Mouse (Mus musculus) lung, embryonic 15.5 days (tissue): ENCODE measurements around the gene Inpp5b. TPM values are rescaled to one million over a fixed set of nuclear protein-coding genes. Genes with fewer than 3 reads are reported as not detected.

Source experiments
- ATAC-seq: fragments of 200-750 bp; cut with Nextera tagmentation; 2 replicates; pipeline ENCODE4 v1.8.0; 2017; ENCODE audit warnings: moderate number of reproducible peaks, borderline replicate concordance; ENCODE audit not compliant: low FRiP score, low TSS enrichment; ENCODE audit errors: extremely low read depth
- H3K27ac ChIP-seq: fragments of 300-500 bp; sonication (generic); 2 replicates; pipeline ENCODE4 v1.5.1; 2015; ENCODE audit warnings: moderate library complexity, mild to moderate bottlenecking, inconsistent platforms
- H3K27me3 ChIP-seq: fragments of 300-500 bp; sonication (generic); 2 replicates; pipeline ENCODE4 v1.6.1; 2015; ENCODE audit warnings: inconsistent platforms
- H3K36me3 ChIP-seq: fragments of 300-500 bp; sonication (generic); 2 replicates; pipeline ENCODE4 v1.6.1; 2015; ENCODE audit warnings: inconsistent platforms
- H3K4me1 ChIP-seq: fragments of 300-500 bp; sonication (generic); 2 replicates; pipeline ENCODE4 v1.6.1; 2015; ENCODE audit warnings: inconsistent platforms
- H3K4me2 ChIP-seq: fragments of 300-500 bp; sonication (generic); 2 replicates; pipeline ENCODE4 v1.6.1; 2015; ENCODE audit warnings: inconsistent platforms, mild to moderate bottlenecking, moderate library complexity
- H3K4me3 ChIP-seq: fragments of 300-500 bp; sonication (generic); 2 replicates; pipeline ENCODE4 v1.5.1; 2015; ENCODE audit warnings: mild to moderate bottlenecking, inconsistent platforms
- H3K9ac ChIP-seq: fragments of 300-500 bp; sonication (generic); 2 replicates; pipeline ENCODE4 v1.6.1; 2015; ENCODE audit warnings: inconsistent platforms
- H3K9me3 ChIP-seq: fragments of 300-500 bp; sonication (generic); 2 replicates; pipeline ENCODE4 v1.6.1; 2016; ENCODE audit warnings: inconsistent platforms
- WGBS: fragments of 180-500 bp; shearing (Covaris S2); methylation state at CpG from one replicate; pipeline ENCODE4 v1.1.7; 2015; 5-methylcytosine and 5-hydroxymethylcytosine counted together
- polyA plus RNA-seq: library from polyadenylated mRNA; unstranded; fragments of >200 nt; fragmentation: Nextera tagmentation; extraction: Ambion mirVana; gene quantifications from 2 replicates; pipeline ENCODE4 v1.2.1, GENCODE M21; 2015

Gene Inpp5b
- polyA plus RNA-seq, 1 experiment from 2014 or later = 35.5 TPM

DNA sequence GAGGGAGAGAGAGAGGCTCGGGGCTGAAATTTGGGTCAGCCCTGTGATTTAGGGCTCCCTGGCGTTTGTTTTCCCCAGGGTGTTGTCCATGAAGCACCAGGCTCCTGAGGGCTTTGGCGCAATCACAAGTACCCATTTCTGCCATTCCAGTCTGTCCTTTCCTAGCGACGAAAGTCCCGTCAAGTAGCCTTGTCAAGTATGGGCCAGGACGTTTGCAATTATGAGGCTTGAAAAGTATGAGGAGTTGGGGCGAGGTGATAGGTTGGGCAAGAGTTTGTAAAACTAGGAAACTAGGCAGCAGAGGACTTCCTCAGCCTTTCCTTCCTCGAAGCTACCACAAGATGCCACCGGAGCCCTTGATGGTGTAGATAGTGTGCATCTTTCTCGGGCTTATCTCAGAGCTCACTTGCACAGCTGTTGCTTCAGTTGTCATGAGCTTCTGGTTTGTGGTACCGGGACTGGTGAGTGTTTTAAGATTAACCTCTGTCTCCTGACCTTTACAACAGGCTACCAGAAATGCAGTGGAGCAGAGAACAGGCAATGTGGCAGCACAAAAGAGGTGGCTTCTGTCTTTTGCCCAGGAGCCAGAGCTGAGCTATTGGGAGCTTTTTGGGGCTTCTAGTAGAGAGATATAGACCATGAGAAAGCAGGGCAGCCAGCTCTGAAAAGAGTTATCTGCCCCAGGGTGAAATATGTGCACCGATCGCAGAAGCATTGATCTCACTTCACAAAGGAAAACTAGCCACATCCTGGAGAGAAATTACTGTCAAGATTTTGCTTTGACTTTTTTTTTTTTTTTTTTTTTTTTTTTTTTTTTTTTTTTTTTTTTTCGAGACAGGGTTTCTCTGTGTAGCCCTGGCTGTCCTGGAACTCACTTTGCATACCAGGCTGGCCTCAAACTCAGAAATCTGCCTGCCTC is 10.9 kb downstream of the Inpp5b start:
- peak overlapping the region; percentile 20 for H3K27ac ChIP-seq
- H3K4me1 ChIP-seq = peaks cover 32% of the 10 kb centered on the region
- H3K9me3 ChIP-seq = no peaks in the 10 kb centered on the region
- no peaks in the 10 kb centered on the region for H3K36me3 ChIP-seq
- H3K4me2 ChIP-seq = peak overlapping the region; percentile 91
- peak overlapping the region; percentile 59 for H3K9ac ChIP-seq
- WGBS = 15% methylated on average over 15 of the region's 15 CpGs
- H3K27me3 ChIP-seq = no peaks in the 10 kb centered on the region; the same call in 1 of the 2 replicates
- peak overlapping the region; percentile 73 for H3K4me3 ChIP-seq
- ATAC-seq = no peak

DNA sequence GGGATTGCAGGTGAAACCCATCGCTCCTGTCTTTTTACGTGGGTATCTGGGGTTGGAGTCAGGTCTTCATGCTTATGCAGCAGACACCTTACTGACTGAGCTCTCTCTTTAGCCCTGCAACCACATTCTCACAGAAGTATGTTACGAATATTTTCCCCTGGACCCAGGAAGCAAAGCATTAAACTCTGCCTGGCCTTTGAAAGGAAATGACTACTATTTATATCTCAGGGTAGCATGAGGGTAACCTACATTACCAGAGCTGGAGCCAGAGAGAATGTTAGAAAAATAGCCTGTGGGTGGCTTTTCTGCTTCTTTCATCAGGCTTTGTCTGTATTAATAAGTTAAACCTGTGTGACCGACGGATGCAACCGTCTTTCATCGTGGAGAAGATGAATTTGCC is 13.9 kb downstream of the Inpp5b start:
- no peak overlapping the region for H3K9ac ChIP-seq
- WGBS = 44% methylated on average over 7 of the region's 7 CpGs
- no peak overlapping the region for H3K27ac ChIP-seq
- no peak overlapping the region for H3K4me2 ChIP-seq
- ATAC-seq = no peak
- no peaks in the 10 kb centered on the region for H3K36me3 ChIP-seq
- H3K4me3 ChIP-seq = no peak overlapping the region
- H3K27me3 ChIP-seq = no peaks in the 10 kb centered on the region
- H3K4me1 ChIP-seq = peaks cover 41% of the 10 kb centered on the region
- H3K9me3 ChIP-seq = no peaks in the 10 kb centered on the region

DNA sequence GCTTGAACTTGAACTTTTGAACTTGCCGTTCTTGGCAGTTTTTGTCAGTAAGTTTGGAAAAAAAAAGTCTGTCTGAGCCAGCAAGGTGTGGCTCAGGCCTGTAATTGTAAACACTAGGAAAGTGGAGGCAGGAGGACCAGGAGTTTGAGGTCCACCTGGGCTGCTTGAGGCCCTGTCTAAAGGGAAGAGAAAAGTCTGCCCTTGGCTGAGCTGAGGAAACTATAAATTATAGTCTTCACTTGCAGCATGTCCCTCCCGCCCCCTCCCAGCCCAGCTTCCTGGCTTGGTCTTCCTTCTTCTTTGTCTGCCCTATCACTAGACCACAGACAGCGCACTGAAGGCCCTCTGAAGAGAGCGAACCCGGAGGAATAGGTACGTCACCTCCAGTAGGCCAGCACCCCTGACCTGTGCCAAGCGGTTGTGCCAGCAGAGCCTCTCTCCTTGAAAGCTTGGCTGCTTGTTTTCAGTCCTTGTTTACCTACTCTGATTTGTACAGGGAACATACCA is 17.7 kb downstream of the Inpp5b start:
- WGBS = 52% methylated on average over 7 of the region's 7 CpGs
- H3K36me3 ChIP-seq = no peaks in the 10 kb centered on the region
- H3K9me3 ChIP-seq = no peaks in the 10 kb centered on the region
- no peak overlapping the region for H3K9ac ChIP-seq
- H3K4me1 ChIP-seq = peaks cover 16% of the 10 kb centered on the region
- H3K27ac ChIP-seq = peak overlapping the region; percentile 63
- H3K4me3 ChIP-seq = no peak overlapping the region
- H3K4me2 ChIP-seq = no peak overlapping the region
- no peaks in the 10 kb centered on the region for H3K27me3 ChIP-seq
- 0 out of 2 replicates have a peak, but pooled peaks have one; percentile 57 for ATAC-seq

DNA sequence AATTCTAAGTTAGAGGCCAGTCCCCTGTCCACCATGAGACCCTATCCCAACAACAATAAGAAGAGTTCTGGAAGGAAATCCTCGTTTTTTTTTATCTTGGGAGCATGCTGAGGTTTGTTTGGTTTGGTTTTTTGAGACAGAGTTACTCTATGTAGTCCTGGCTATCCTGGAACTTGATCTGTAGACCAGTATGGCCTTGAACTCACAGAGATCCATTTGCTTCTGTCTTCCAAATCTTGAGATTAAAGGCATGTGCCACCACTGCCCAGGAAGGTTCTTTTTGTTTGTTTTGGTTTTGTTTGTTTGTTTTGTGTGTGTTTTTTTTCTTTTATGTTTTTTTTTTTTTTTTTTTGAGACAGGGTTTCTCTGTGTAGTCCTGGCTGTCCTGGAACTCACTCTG is 19.6 kb downstream of the Inpp5b start:
- H3K36me3 ChIP-seq = no peaks in the 10 kb centered on the region
- peaks cover 13% of the 10 kb centered on the region for H3K4me1 ChIP-seq
- ATAC-seq = no peak
- no peak overlapping the region for H3K9ac ChIP-seq
- no peak overlapping the region for H3K4me2 ChIP-seq
- no peak overlapping the region for H3K4me3 ChIP-seq
- no peaks in the 10 kb centered on the region for H3K9me3 ChIP-seq
- no peaks in the 10 kb centered on the region for H3K27me3 ChIP-seq
- no peak overlapping the region for H3K27ac ChIP-seq
- 29% methylated on average over 1 of the region's 1 CpGs for WGBS

DNA sequence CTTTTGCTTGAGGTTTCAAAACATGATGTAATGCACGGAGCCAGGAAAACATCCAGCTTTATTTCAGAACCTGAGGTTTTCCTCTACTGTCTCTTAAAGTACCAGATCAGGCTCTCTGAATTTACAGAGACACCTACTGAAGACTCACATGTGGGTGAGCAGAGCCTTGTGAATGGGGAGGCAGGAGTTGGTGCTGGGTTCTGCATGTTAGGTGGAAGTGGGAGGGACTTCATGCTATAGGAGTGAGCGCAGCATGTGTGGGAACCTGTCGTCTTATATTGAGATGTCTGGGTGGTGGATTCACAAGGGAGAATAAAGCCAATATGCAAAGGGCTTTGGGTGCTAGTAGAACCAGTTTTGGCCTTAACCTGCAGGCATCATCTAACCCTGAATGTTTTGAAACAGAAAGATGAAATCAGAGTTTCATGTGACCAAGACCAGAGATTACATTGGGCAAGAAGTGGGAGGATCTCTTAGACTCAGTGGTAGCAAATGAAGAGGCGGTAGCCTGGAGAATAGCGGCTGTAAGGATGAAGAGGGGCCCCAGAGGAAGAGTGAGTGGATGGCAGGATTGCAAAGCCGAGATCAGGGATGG is 21.3 kb downstream of the Inpp5b start:
- H3K4me3 ChIP-seq = no peak overlapping the region
- H3K27ac ChIP-seq = no peak overlapping the region
- H3K27me3 ChIP-seq = no peaks in the 10 kb centered on the region
- H3K36me3 ChIP-seq = no peaks in the 10 kb centered on the region
- H3K9me3 ChIP-seq = no peaks in the 10 kb centered on the region
- no peak overlapping the region for H3K9ac ChIP-seq
- ATAC-seq = no peak
- no peak overlapping the region for H3K4me2 ChIP-seq
- 79% methylated on average over 6 of the region's 6 CpGs for WGBS
- peaks cover 18% of the 10 kb centered on the region for H3K4me1 ChIP-seq

DNA sequence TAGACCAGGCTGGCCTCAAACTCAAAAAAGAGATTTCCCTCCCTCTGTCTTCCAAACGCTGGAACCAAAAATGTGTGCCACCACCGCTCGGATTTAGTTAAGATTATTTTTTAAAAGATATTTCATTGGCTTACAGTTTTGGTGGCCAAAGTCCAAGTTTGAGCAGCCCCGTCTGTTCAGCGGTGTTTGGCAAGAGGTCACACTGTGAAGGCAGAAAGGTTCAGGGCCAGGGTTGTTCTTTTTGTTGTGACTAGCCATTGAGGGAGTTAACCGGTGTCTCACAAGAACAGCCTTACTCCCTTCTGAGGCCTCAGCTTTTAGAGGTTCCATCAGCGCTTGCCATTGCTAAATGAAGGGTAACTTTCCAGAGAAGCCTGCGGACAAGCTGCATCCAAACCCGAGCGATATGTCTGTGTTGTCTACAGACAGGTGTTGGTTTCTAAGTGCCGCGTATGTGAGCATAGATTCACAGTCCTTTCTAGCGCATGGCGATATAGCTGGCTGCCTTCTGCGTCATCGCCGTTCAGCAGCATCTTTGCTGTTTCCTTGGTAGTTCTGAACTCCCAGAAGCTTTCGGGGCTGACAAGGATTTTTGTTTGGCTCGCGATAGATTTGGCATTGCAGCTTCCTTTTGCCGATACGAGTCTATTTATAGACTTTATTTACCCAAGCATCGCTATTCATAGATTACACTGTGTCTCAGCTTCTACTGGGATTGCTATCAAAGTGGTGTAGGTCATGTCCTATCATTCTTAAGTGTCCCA is 24.3 kb downstream of the Inpp5b start:
- WGBS = 69% methylated on average over 23 of the region's 23 CpGs
- no peaks in the 10 kb centered on the region for H3K36me3 ChIP-seq
- H3K27me3 ChIP-seq = no peaks in the 10 kb centered on the region
- peaks cover 9% of the 10 kb centered on the region; the same call in 1 of the 2 replicates for H3K4me1 ChIP-seq
- H3K9ac ChIP-seq = no peak overlapping the region
- no peak overlapping the region for H3K4me2 ChIP-seq
- ATAC-seq = no peak
- H3K27ac ChIP-seq = no peak overlapping the region
- no peaks in the 10 kb centered on the region for H3K9me3 ChIP-seq
- H3K4me3 ChIP-seq = no peak overlapping the region

DNA sequence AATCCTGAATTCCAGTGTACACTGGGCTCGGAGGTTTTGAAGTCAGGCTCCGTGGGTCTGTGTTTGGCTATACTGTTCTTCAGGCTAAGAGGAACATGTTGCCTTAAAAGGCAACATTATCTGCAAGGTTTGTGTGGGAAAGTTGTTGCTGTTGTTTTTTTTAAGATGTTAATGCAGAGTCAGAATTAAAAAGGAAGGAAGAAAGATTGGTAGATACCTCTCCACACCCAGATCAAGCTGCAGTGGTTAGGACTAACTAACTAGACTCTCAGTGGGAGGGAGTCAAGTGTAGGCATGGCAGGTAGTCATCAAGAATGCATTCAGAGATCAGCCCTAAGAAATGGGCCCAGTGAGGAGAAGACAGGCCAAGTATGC is 24.9 kb downstream of the Inpp5b start:
- H3K4me3 ChIP-seq = no peak overlapping the region
- H3K4me1 ChIP-seq = peaks cover 9% of the 10 kb centered on the region; the same call in 1 of the 2 replicates
- no peak overlapping the region for H3K27ac ChIP-seq
- H3K27me3 ChIP-seq = no peaks in the 10 kb centered on the region
- no peaks in the 10 kb centered on the region for H3K36me3 ChIP-seq
- no peak for ATAC-seq
- WGBS = 34% methylated on average over 2 of the region's 2 CpGs
- no peak overlapping the region for H3K4me2 ChIP-seq
- no peak overlapping the region for H3K9ac ChIP-seq
- H3K9me3 ChIP-seq = no peaks in the 10 kb centered on the region

DNA sequence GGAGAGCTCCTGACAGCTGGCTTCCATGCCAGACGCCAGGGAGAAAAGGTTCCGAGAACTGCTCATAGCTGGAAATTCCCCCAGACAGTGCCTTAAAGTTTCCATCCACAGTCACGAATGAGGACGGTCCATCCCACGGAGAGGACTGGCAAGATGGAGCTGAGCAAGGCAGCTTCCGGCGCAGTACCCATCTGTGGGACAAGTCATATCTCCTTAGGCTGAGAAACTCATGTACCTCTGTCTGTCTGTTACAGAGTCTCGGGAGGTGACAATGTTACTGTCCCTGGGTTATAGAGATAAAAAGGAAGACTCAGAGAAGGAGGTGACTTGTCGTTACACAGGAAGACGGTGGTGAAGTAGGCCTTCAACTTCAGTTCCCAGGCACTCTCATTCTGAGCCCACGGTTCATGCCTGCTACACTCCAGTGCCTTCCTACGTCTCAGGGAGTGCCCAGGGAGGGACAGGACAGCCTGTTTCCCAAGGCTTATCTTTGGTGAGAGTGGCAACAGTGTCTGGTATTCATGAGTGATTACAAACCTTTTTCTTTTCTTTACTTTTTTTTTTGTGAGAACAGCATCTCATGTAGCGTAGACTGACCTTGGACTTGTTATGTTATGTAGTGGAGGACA is 27.4 kb downstream of the Inpp5b start:
- no peak for ATAC-seq
- 76% methylated on average over 13 of the region's 13 CpGs for WGBS
- Histone ChIP-seq H3K4me2 (no peak overlapping the region), H3K9ac (no peak overlapping the region), H3K36me3 (no peaks in the 10 kb centered on the region), H3K27me3 (no peaks in the 10 kb centered on the region), H3K9me3 (no peaks in the 10 kb centered on the region), H3K27ac (no peak overlapping the region), H3K4me1 (peaks cover 9% of the 10 kb centered on the region; the same call in 1 of the 2 replicates), H3K4me3 (no peak overlapping the region)

DNA sequence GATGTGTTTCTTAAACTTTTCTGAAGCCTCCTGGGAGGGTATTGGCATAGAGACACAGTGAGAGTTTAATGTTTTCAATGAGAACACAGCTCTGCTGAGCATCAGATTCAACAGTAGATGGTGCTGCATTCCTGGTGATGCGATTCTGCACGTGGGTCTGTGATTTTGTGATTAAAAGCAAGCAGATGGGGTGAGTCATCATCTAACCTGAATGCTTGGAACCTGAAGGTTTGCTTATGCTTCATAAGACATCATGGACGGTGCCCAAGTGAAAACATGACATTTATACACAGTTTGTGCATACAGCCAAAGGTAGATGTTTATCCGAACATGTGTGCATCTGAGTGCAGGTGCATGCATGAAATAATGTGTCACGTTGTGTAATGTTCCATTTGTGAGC is 29.0 kb downstream of the Inpp5b start:
- H3K36me3 ChIP-seq = no peaks in the 10 kb centered on the region
- ATAC-seq = no peak
- no peak overlapping the region for H3K9ac ChIP-seq
- peaks cover 9% of the 10 kb centered on the region; the same call in 1 of the 2 replicates for H3K4me1 ChIP-seq
- WGBS = 61% methylated on average over 5 of the region's 5 CpGs
- H3K4me3 ChIP-seq = no peak overlapping the region
- no peaks in the 10 kb centered on the region for H3K27me3 ChIP-seq
- no peaks in the 10 kb centered on the region for H3K9me3 ChIP-seq
- H3K27ac ChIP-seq = no peak overlapping the region
- H3K4me2 ChIP-seq = no peak overlapping the region

DNA sequence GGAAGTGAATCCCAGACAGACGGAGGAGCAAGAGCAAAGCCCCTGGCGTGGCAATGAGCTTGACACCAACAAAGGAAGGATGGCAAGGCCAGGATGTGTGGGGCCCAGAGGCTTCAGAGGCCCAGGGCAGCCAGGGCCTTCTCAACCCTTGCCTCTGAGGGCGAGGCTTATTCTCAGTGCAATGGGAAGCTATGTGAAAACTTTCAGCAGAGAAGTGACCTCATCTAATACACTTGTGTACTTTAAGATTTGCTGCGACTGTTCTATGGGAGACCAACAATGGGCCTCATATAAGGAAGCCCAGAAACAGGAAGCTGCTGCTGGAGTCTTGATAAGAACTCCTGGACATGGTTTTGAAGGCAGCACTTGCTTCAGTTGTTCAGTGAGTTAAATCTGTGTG is 30.5 kb downstream of the Inpp5b start:
- no peaks in the 10 kb centered on the region for H3K36me3 ChIP-seq
- no peak overlapping the region for H3K4me2 ChIP-seq
- ATAC-seq = peak; percentile 70
- H3K9ac ChIP-seq = no peak overlapping the region
- H3K27ac ChIP-seq = peak overlapping the region; percentile 68
- no peak overlapping the region for H3K4me3 ChIP-seq
- H3K4me1 ChIP-seq = no peaks in the 10 kb centered on the region
- no peaks in the 10 kb centered on the region for H3K9me3 ChIP-seq
- 34% methylated on average over 4 of the region's 4 CpGs for WGBS
- H3K27me3 ChIP-seq = no peaks in the 10 kb centered on the region

DNA sequence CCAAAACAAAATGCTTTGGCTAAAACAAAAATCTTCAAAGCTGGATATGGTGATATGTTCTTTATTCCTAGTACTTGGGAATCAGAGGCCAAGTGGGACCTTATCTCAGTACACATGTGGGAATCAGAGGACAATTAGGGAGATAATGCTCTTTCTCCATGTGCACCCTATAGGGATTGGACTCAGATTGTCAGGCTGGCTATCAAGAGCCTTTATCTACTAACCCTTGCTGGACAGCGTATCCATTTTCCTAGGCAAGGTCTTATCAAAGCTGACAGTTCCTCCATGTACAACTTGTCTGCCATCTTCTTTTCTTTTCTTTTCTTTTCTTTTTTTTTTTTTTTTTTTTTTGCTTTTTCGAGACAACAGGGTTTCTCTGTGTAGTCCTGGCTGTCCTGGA is 31.8 kb downstream of the Inpp5b start:
- ATAC-seq = no peak
- no peaks in the 10 kb centered on the region for H3K36me3 ChIP-seq
- 92% methylated on average over 1 of the region's 2 CpGs for WGBS
- no peak overlapping the region for H3K9ac ChIP-seq
- H3K4me1 ChIP-seq = no peaks in the 10 kb centered on the region
- no peak overlapping the region for H3K27ac ChIP-seq
- H3K9me3 ChIP-seq = no peaks in the 10 kb centered on the region
- no peak overlapping the region for H3K4me2 ChIP-seq
- no peaks in the 10 kb centered on the region for H3K27me3 ChIP-seq
- no peak overlapping the region for H3K4me3 ChIP-seq
